Mouse (Mus musculus) liver, postnatal 0 days (tissue): Measurements from ENCODE around the gene Wrap73.

Source experiments
- CTCF ChIP-seq: sonication (generic); IDR thresholded peaks from 2 replicates; pipeline ENCODE4 v1.5.1; 2016; ENCODE audit warnings: antibody characterized with exemption, low read depth
- EP300 ChIP-seq: IDR thresholded peaks from 2 replicates; pipeline ENCODE4 v1.6.1; 2016; ENCODE audit warnings: antibody characterized with exemption, low read depth, mild to moderate bottlenecking

- no peak for TF ChIP-seq EP300
- TF ChIP-seq CTCF = no peak
Measured at GRCm38 (mm10) chr4:154159961-154160537, 17.9 kb downstream of the Wrap73 start.
